Mouse (Mus musculus) heart, embryonic 15.5 days (tissue): Measurements from ENCODE around the gene Mob4. TPM values are rescaled to one million over a fixed set of nuclear protein-coding genes. Genes with fewer than 3 reads are reported as not detected.

Experiments used
- ATAC-seq: fragments of 200-750 bp; cut with Nextera tagmentation; replicated peaks from 2 replicates; pipeline ENCODE4 v1.8.0; 2017; ENCODE audit warnings: low read depth, moderate TSS enrichment; ENCODE audit not compliant: insufficient number of reproducible peaks, insufficient read depth, low FRiP score
- H3K27ac ChIP-seq: fragments of 300-500 bp; sonication (generic); 2 replicates; pipeline ENCODE4 v1.5.1; 2015; ENCODE audit warnings: mild to moderate bottlenecking, inconsistent platforms
- H3K27me3 ChIP-seq: fragments of 300-500 bp; sonication (generic); 2 replicates; pipeline ENCODE4 v1.6.1; 2015; ENCODE audit warnings: inconsistent platforms
- H3K36me3 ChIP-seq: fragments of 300-500 bp; sonication (generic); 2 replicates; pipeline ENCODE4 v1.6.1; 2015; ENCODE audit warnings: mild to moderate bottlenecking, inconsistent platforms
- H3K4me1 ChIP-seq: fragments of 300-500 bp; sonication (generic); replicated peaks from 2 replicates; pipeline ENCODE4 v1.6.1; 2015; ENCODE audit warnings: inconsistent platforms
- H3K4me2 ChIP-seq: fragments of 300-500 bp; sonication (generic); 2 replicates; pipeline ENCODE4 v1.6.1; 2015; ENCODE audit warnings: inconsistent platforms, mild to moderate bottlenecking, moderate library complexity
- H3K4me3 ChIP-seq: fragments of 300-500 bp; sonication (generic); 2 replicates; pipeline ENCODE4 v1.5.1; 2015; ENCODE audit warnings: mild to moderate bottlenecking, inconsistent platforms
- H3K9ac ChIP-seq: fragments of 300-500 bp; sonication (generic); 2 replicates; pipeline ENCODE4 v1.6.1; 2015; ENCODE audit warnings: mild to moderate bottlenecking, inconsistent platforms
- H3K9me3 ChIP-seq: fragments of 300-500 bp; sonication (generic); replicated peaks from 2 replicates; pipeline ENCODE4 v1.6.1; 2016; ENCODE audit warnings: inconsistent platforms
- WGBS: fragments of 180-500 bp; shearing (Covaris S2); methylation state at CpG from one replicate; pipeline ENCODE4 v1.1.7; 2015; ENCODE audit warnings: mixed read lengths; 5-methylcytosine and 5-hydroxymethylcytosine counted together
- polyA plus RNA-seq: library from polyadenylated mRNA; unstranded; fragments of >200 nt; fragmentation: Nextera tagmentation; extraction: Ambion mirVana; gene quantifications from 2 replicates; pipeline ENCODE4 v1.2.1, GENCODE M21; 2015

The Mob4 gene
- polyA plus RNA-seq, 1 experiment from 2014 or later = 109 TPM

DNA sequence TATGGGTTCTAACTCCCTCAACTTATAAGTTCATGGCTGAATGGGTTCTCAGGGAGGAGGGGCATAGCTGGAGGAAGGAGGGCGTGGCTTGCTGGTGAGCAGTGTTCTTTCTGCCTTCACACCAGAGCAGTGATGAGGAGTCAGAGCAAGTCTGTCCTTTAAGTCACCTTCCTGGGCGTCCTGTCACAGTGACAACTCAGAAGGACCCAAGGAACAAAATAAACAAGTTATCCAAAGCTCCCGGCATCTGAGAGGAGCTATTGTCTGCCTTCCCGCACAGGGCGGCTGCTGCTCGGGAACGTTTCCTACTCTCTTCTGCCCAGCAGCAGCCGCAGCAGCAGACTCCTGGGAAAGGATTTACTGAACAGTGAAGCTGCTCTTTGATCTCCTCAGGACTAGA, 61.0 kb downstream of the Mob4 start:
- Histone ChIP-seq H3K4me3 (peak overlapping the region; percentile 34), H3K9me3 (no peaks in the 10 kb centered on the region), H3K27me3 (no peaks in the 10 kb centered on the region), H3K27ac (peak overlapping the region; percentile 43; the same call in 1 of the 2 replicates), H3K4me2 (peak overlapping the region; percentile 54), H3K9ac (peak overlapping the region; percentile 20; the same call in 1 of the 2 replicates), H3K36me3 (no peaks in the 10 kb centered on the region), H3K4me1 (peaks cover 19% of the 10 kb centered on the region)
- peak; percentile 33; the same call in 1 of the 2 replicates for ATAC-seq
- 18% methylated on average over 8 of the region's 8 CpGs for WGBS

DNA sequence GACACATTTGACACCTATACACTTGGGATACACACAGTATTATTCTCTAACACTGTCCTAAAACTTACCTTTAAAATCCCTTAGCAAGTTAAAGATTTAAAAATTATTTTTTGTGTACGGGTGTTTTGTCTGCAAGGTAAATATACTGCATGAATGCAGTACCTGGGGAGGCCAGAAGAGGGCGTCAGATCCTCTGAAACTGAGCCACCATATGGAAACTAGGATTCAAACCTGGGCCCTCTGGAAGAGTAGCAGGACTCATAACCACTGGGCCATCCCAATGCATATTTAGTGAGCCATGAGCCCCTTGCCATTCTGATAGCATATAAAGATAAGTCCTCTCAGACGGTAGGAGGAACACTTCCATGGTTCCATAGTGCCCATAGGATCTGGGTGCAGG, 61.8 kb downstream of the Mob4 start:
- Histone ChIP-seq H3K4me2 (no peak overlapping the region), H3K27me3 (no peaks in the 10 kb centered on the region), H3K36me3 (no peaks in the 10 kb centered on the region), H3K9ac (no peak overlapping the region), H3K27ac (peak overlapping the region; percentile 71), H3K4me3 (no peak overlapping the region), H3K4me1 (peaks cover 19% of the 10 kb centered on the region), H3K9me3 (no peaks in the 10 kb centered on the region)
- 42% methylated on average over 3 of the region's 3 CpGs for WGBS
- no peak for ATAC-seq

DNA sequence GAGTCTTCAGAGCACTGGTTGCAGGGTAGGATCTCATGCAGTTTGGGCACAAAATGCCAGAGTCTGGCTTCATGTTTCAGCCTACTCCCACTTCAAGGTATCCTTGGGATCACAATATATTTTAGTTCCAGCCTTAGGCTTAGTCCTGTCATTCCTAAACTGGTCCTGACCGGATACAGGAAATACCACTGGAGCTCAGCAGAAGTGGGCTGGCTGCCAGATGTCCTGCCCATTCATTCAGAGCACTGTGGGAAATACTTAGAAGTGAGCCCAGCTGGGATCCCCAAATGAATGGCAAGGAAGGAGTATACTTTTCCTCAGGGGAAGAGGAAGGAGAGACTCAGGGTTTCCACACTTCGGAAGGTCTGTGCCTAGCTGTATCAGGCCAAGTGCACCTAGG, 62.3 kb downstream of the Mob4 start:
- Histone ChIP-seq H3K4me1 (peaks cover 19% of the 10 kb centered on the region), H3K4me3 (no peak overlapping the region), H3K27ac (peak overlapping the region; percentile 71), H3K4me2 (no peak overlapping the region), H3K9ac (no peak overlapping the region), H3K27me3 (no peaks in the 10 kb centered on the region), H3K9me3 (no peaks in the 10 kb centered on the region), H3K36me3 (no peaks in the 10 kb centered on the region)
- ATAC-seq = peak; percentile 77
- WGBS = 37% methylated on average over 2 of the region's 2 CpGs

DNA sequence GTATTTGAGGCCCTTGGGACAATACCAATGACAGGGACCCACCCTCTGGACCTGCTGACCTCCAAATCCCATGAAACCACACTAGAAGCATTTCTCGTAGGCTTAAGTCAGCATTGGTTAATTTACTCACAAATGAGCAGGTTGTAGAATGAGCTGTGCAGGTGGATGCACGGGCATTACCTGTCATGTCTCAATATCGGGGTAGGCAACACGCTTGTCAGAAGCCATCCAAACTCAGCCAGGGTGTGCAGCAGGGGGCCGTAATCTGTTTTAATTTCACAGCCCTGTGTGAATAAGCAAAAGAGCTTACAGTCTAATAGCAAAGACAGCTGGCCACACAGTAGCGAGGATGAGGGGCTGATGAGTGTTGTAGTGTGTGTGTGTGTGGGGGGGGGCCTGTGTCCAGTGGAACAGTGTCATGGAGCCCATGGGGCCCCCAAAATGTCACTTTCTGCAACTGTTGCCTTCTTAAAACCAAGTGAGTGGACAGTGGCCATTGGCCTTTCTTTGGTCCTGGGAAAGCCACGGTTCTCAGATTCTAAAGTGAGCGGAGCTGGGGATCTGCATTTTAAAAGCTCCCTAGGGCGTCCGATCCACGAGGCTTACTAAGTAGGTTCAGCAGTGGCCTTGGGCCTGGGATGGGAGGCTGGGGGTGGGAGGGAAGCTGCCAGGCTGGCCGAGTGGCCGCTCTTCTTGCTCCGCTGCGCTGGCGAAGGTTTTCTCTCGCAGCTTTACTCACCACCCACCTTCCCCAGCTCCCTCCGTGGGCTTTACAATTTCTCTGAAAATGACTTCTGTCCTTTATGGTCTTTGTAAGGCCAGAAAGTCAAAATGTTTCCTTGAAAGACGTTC, 63.3 kb downstream of the Mob4 start:
- Histone ChIP-seq H3K36me3 (no peaks in the 10 kb centered on the region), H3K27me3 (no peaks in the 10 kb centered on the region), H3K27ac (no peak overlapping the region), H3K9me3 (no peaks in the 10 kb centered on the region), H3K9ac (no peak overlapping the region), H3K4me1 (peaks cover 22% of the 10 kb centered on the region), H3K4me2 (no peak overlapping the region), H3K4me3 (no peak overlapping the region)
- 65% methylated on average over 19 of the region's 19 CpGs for WGBS
- no peak for ATAC-seq

DNA sequence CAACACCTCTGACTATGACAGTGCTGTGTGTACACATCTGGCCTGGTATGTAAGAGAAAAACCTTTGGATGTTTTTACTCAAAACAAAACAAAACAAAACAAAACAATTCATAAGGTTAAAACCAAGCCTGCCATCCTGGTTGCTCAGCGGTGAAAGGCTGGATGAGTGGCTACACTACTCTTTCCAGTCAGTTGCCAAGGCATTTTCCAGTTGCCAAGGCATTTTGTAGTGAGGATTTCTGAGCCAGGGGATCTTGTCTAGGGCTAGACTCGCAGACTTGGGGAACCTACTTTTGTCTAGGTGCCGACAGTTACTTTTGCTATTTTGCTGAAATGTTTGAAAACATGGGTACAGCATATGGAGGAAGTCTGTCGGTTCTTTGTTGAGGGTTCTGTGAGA, 64.0 kb downstream of the Mob4 start:
- no peaks in the 10 kb centered on the region for H3K36me3 ChIP-seq
- H3K27me3 ChIP-seq = no peaks in the 10 kb centered on the region
- ATAC-seq = no peak
- H3K9ac ChIP-seq = no peak overlapping the region
- H3K4me1 ChIP-seq = peaks cover 22% of the 10 kb centered on the region
- WGBS = 75% methylated on average over 4 of the region's 4 CpGs
- no peak overlapping the region for H3K27ac ChIP-seq
- H3K4me2 ChIP-seq = no peak overlapping the region
- no peak overlapping the region for H3K4me3 ChIP-seq
- no peaks in the 10 kb centered on the region for H3K9me3 ChIP-seq

DNA sequence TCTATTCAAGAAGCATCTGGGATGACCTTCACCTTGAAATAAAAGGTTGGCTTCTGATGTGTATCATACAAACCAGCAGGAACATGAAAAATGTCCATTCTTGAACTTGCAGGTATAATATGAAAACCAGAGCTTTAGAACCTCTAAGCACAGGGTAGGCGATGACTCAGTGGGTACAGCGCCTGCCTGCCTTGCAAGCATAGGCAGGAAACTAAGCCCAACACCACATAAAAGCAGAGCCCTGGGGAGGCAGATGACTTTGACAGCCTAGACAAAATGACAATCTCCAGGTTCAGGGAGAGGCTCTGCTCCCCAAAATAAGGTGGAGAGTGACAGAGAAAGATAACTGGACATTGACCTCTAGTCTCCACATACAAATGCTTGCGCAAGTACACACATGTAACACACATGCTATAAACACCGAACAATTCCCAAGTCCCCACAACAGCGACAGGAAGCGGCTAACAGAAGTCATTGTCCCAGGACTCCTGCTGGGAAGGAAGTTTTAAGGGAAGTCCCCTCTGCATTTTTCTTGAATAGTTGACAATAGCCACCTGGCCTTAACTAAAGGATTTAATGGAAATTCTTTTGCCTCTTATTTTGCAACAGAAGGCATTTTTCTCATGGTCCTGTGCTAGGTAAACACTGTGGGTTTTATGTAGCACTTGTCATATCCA, 65.4 kb downstream of the Mob4 start:
- WGBS = 41% methylated on average over 6 of the region's 6 CpGs
- Histone ChIP-seq H3K4me3 (no peak overlapping the region), H3K9ac (no peak overlapping the region), H3K36me3 (no peaks in the 10 kb centered on the region), H3K27ac (peak overlapping the region; percentile 32), H3K9me3 (no peaks in the 10 kb centered on the region), H3K4me1 (peaks cover 28% of the 10 kb centered on the region), H3K4me2 (no peak overlapping the region), H3K27me3 (no peaks in the 10 kb centered on the region)
- ATAC-seq = no peak

DNA sequence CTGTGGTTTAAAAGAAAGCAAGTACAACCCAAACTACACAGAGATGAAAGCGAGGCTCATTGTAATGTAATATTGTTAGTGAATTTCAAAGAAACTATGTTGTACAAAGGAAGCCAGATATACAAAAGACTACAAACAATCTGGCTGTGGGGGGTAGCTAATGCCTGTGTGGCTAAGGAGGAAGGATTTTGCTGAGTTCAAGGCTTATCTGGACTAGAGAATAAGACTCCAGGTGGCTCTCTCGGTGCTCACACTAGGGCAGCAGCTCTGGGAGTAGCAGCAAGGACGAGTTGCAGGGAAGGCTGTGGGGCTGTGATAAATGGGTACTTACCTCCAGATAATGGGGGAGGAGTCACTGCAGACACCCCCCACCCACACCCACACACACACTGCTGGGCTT, 67.7 kb downstream of the Mob4 start:
- no peaks in the 10 kb centered on the region for H3K36me3 ChIP-seq
- H3K27me3 ChIP-seq = no peaks in the 10 kb centered on the region
- H3K9ac ChIP-seq = no peak overlapping the region
- H3K9me3 ChIP-seq = no peaks in the 10 kb centered on the region
- H3K4me2 ChIP-seq = no peak overlapping the region
- H3K4me3 ChIP-seq = no peak overlapping the region
- no peak overlapping the region for H3K27ac ChIP-seq
- peaks cover 19% of the 10 kb centered on the region for H3K4me1 ChIP-seq
- 34% methylated on average over 3 of the region's 3 CpGs for WGBS
- no peak for ATAC-seq

DNA sequence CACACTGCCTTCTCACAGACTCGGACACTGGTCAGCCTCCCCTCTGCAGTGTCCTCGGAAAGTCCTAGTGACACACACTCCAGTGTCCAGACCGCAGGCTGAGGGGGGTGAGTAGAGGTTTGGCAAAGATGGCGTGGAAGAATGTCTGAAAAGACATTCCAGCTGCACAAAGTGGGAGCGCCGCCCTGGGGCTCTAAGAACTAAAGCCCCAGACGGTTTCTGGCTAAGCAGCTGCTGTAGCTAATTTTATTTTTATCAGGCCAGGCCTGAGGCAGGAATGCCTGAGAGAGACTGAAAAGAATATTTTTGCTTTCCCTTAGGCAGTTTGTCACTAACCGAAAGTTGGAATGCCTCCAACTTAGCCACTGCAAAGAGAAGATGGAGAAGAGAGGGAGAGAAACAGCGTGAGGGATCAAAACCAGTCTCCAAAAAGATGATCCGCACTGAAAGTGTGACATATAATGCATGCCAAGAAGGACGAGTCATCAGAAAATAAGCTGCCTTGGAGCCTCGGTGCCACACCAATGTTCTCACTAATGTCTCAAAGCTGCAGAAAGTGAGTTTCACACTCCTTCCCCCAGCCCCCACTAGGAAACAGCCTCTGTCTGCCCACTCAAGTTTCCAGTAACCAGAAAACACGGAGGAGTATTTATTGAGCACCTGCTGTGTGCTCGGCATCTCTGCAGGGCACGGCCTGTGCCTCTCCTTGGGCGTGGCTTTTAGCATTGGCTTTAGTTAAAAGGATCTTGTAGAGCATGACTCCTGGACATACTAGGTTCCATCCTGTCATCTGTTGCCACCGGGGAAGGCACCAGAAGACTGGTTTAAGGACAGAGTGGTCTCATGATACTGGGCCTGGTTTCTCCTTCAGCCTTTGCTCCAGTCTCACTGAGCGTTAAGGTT, 71.1 kb downstream of the Mob4 start:
- peak; percentile 58; the same call in 1 of the 2 replicates for ATAC-seq
- H3K27ac ChIP-seq = peak overlapping the region; percentile 84
- H3K27me3 ChIP-seq = no peaks in the 10 kb centered on the region
- WGBS = 48% methylated on average over 18 of the region's 18 CpGs
- H3K9me3 ChIP-seq = no peaks in the 10 kb centered on the region
- peak overlapping the region; percentile 16 for H3K4me3 ChIP-seq
- H3K4me2 ChIP-seq = peak overlapping the region; percentile 38
- H3K36me3 ChIP-seq = no peaks in the 10 kb centered on the region
- no peak overlapping the region for H3K9ac ChIP-seq
- H3K4me1 ChIP-seq = peaks cover 19% of the 10 kb centered on the region

Other genes starting within 250 kb of the Mob4 start
- 7.5 and 9.7 TPM in 2 replicates for gene Ankrd44, start 204.8 kb upstream of the Mob4 start, polyA plus RNA-seq
- gene Sf3b1, start 103.8 kb upstream of the Mob4 start, polyA plus RNA-seq = 189 and 205 TPM in 2 replicates
- gene Coq10b, start 78.5 kb upstream of the Mob4 start, polyA plus RNA-seq = 17.4 and 18.7 TPM in 2 replicates
- gene Hspe1, start 43.1 kb upstream of the Mob4 start, polyA plus RNA-seq = 254 and 359 TPM in 2 replicates
- 417 and 450 TPM in 2 replicates for gene Hspd1, start 43.0 kb upstream of the Mob4 start, polyA plus RNA-seq
- gene Rftn2, start 95.6 kb downstream of the Mob4 start, polyA plus RNA-seq = 9.4 and 10.3 TPM in 2 replicates
- 3.3 and 3.5 TPM in 2 replicates for gene Mars2, start 105.9 kb downstream of the Mob4 start, polyA plus RNA-seq
- gene Boll, start 232.2 kb downstream of the Mob4 start, polyA plus RNA-seq = 0.13 TPM in 1 of 2 replicates, not detected in the other